Mouse (Mus musculus) retina, adult 2 months (tissue): Measurements from ENCODE around the gene Khdc3.
"Not testable (repeated sequence)": the region's sequence is repeated elsewhere in the genome, so short reads cannot be mapped to it uniquely, and the experiment has no call there.

Experiments
- DNase-seq: peaks from one replicate; pipeline ENCODE4 v3.0.0-alpha.2; 2012; ENCODE audit warnings: low read depth, low spot score

Khdc3 gene

GRCm38 (mm10) chr9:73102181-73102580 is 545 bp downstream of the Khdc3 start, which contains the start of gene Gm20509:
TSS of gene Gm20509 (plus strand) at chr9:73102470.
- no peak for DNase-seq

DNA sequence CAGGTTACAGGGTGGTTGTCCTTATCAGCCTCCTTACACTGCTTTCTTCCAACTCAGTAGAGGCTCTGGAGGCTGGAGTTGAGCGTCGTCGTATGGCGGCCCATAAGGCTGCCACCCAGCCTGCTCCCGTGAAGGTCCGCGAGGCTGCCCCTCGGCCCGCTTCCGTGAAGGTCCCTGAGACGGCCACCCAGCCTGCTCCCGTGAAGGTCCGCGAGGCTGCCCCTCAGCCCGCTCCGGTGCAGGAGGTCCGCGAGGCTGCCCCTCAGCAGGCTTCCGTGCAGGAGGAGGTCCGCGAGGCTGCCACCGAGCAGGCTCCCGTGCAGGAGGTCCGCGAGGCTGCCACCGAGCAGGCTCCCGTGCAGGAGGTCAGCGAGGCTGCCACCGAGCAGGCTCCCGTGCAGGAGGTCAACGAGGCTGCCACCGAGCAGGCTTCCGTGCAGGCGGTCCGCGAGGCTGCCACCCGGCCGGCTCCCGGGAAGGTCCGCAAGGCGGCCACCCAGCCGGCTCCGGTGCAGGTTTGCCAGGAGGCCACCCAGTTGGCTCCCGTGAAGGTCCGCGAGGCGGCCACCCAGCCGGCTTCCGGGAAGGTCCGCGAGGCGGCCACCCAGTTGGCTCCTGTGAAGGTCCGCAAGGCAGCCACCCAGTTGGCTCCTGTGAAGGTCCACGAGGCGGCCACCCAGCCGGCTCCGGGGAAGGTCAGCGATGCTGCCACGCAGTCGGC is 1.7 kb downstream of the Khdc3 start:
- no peak for DNase-seq

DNA sequence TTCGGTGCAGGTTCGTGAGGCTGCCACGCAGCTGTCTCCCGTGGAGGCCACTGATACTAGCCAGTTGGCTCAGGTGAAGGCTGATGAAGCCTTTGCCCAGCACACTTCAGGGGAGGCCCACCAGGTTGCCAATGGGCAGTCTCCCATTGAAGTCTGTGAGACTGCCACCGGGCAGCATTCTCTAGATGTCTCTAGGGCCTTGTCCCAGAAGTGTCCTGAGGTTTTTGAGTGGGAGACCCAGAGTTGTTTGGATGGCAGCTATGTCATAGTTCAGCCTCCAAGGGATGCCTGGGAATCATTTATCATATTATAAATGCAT is 2.2 kb downstream of the Khdc3 start:
- no peak for DNase-seq

GRCm38 (mm10) chr9:73105141-73105540 is 3.5 kb downstream of the Khdc3 start:
- DNase-seq, result no peak

GRCm38 (mm10) chr9:73105771-73106170 is 4.1 kb downstream of the Khdc3 start:
- no peak for DNase-seq

DNA sequence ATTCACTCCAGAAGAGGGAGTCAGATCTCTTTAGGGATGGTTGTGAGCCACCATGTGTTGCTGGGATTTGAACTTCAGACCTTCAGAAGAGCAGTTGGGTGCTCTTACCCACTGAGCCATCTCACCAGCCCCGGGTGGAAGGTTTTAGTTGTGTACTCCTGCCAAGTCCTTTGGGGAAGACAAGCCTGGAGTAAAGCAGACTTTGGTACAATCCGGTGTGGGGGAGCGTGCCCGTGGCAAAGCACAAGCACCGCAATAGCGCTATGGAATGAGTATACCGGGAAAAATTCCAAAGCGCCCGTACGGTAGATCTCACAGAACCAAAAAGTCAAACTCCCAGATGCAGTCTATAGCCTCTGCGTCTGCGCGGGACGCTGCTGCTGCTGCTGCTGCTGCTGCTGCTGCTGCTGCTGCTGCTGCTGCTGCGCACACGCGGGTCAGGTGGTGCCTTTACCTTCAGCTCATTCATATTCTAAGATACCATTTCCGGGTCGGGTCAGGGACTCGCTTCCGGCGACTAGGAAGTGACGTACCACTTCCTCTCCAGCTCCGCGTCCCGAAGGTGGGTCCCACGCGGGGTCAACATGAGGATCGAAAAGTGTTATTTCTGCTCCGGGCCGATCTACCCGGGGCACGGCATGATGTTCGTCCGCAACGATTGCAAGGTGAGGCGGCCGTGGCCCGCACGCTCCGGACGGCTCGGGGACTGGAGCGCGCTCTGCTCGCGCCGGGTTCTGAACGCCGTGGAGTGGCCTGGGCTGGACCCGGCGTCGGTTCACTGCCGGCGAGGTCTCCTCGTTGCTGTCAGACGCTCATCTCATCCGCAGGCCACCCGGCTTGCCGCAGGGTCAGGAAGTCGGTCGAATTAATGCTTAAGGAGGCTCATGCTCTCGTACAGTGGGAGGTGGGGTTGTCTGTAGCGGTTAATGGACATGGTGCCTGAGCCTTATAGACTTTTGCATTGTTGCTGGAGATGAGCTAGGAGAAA is 11.6 kb downstream of the Khdc3 start, which contains the start of gene Rsl24d1:
Rsl24d1 (plus strand) TSS at position 508 of the 988 bp plus-strand sequence.
- DNase-seq, result peak; percentile 83

DNA sequence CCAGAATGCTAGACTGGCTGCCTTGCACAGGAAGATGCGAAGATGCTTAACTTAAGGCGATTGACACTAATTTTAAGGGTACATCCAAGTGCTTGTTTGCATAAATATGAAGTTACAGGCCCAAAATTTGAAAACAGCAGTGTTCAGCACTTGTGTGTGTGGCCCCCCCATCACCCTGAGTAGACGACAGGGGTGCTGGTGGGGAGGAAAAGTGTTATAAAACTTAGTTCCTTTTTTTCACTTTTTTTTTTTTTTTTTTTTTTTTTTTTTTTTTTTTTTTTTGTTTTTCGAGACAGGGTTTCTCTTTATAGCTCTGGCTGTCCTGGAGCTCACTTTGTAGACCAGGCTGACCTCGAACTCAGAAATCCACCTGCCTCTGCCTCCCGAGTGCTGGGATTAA is 15.1 kb downstream of the Khdc3 start:
- not testable (repeated sequence) for DNase-seq

- DNase-seq, result no peak
Observed at GRCm38 (mm10) chr9:73118012-73118411, 16.4 kb downstream of the Khdc3 start.

- no peak for DNase-seq
Observed at GRCm38 (mm10) chr9:73121735-73122134, 20.1 kb downstream of the Khdc3 start.

DNA sequence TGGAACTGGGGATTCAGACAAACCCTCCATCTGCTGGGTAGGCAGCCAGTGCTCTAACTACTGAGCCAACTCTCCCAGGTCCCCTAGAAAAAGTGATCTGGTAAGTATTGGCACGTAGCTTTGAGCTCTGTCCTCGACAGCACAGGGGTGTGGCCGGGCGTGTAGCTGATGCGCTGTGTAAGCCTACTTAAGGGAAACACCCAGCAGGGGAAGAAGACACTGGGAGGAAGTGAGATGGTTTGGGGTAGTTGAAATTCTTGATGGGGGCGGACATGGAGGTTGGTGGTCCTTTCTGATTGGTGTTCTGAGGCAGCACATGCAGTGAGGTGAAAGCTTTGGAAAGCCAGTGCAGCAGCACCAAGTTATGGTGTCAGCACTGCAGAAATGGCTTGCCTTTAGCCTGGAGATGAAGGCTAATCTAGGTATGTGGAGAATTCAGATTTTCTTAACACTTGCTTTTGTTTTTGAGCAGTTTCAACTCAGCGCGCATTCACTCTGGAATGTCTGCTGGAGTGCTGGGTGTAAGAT is 23.5 kb downstream of the Khdc3 start:
- DNase-seq, result no peak

DNA sequence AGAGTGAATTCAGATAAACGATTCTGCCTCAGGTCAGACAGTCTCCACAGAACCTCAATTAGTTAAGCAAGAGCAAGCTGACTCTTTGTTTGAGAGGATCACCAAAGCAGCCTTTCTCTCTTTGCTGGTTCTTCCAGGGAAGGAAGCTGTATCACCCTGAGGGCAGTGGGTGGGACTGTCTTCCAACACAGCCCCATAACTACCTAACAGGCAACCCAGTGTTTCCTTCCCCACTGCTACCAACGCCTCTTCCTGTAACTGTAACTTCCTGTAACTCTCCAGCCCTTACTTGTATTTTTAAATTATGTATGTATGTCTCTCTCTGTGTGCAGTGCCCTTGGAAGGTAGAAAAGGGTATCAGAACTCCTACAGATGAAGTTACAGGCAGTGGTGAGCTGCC is 25.8 kb downstream of the Khdc3 start:
- DNase-seq, result no peak

- DNase-seq, result peak; percentile 30
Observed at GRCm38 (mm10) chr9:73129875-73130274, 28.2 kb downstream of the Khdc3 start.

DNA sequence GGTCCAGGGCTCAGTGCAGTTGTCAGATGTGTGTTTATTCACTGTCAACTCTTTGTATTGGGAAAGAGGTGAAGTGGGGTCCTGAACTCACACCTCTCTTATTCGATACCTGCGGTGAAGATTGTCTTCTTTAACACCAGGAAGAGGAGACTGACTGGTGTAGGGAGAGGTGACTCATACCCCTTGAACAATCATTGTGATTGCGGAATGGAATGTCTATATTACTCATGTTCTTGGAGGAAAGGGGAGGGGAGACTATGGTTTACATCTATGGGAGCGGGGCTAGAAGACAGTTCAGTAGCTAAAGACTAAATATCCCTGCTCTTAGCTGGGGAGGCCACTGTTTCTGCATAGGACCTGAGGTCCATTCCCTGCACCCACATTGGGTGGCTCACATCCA is 28.9 kb downstream of the Khdc3 start:
- DNase-seq, result no peak

DNA sequence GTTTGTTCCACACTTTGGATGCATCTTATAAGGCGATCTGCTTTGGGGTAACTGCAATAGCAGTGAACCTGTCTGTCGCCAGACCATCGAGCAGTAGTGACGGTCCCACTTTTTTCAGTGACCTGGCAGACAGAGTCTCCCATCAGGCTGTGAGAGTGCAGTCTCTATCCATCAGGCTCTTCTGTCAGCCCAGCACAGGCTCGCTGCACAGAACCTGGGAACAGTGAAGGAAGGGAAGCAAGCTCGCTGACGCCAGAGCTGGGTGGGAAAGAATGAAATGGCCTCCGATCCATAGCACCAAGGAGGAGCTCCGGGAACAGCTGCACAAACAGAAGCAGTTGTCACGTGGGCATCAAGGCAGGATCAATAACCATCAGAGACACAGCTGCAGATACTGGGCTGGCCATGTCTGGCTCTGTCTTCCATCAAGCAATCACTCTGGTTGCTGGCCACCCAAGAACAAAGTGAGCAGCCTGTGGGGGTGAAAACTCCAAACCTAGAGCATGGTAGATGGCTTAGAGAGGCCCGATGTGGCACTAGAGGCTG is 35.8 kb downstream of the Khdc3 start:
- no peak for DNase-seq
